Mouse (Mus musculus) activated CD4-positive, CD25-positive, alpha-beta regulatory T cell, adult 9 weeks (primary cell): ENCODE measurements around the gene Strip2. TPM values are rescaled to one million over a fixed set of nuclear protein-coding genes. Genes with fewer than 3 reads are reported as not detected.

Experiments used
- polyA plus RNA-seq: library from polyadenylated mRNA; unstranded; fragments of 100-300 nt; shearing (Covaris generic); gene quantifications from one replicate; pipeline ENCODE4 v1.2.1, GENCODE M21; 2017

The Strip2 gene
- polyA plus RNA-seq = 0.15 TPM

DNA sequence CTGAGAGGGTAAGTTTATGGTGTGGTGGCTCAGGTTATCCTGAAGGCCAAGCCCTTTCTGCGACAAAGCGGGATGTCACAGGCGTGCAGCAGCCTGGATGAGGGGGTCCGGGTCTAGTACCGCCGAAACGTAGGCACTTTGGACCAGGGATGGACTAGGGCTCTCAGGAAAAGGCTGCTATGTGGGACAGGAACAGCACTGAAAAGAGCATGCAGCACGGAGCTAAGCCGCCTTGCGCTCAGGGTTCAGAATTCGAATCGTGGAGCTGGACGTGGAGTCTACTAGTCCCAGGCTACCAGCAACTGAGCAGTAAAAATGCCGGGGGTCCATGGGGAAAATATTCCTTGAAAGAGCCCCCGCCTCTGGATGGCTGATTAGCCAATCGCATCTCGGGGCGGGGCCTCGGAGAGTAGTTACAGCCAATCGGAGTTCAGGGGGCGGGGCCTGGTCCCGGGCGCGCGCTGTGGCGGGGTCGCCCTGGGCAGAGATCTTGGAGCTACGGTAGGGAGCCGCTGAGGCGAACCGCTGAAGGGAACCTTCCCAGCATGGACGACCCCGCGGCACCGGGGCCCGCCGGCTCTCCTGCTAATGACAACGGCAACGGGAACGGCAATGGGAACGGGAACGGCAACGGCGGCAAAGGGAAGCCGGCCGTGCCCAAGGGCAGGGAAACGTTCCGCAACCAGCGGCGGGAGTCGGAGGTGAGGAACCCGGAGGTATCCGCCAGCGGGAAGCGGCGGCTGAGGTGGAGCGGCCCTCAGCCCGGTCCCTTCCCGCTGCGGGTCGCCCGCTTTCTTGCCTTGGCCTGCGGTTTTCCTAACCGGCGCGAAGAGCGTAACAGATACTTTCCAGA, at the start of gene Strip2:
Strip2 (plus strand) TSS at position 483 of the 853 bp plus-strand sequence.

Other genes starting within 250 kb of the Strip2 start
- 0.15 TPM for gene Tspan33, start 222.8 kb upstream of the Strip2 start, polyA plus RNA-seq
- gene Smo, start 181.5 kb upstream of the Strip2 start, polyA plus RNA-seq = not detected
- gene Ahcyl2, start 149.0 kb upstream of the Strip2 start, polyA plus RNA-seq = 146 TPM
- gene Nrf1, start 131.0 kb downstream of the Strip2 start, polyA plus RNA-seq = 77.0 TPM